Mouse (Mus musculus) hindbrain, embryonic 12.5 days (tissue): ENCODE measurements around the gene Ppara. TPM values are rescaled to one million over a fixed set of nuclear protein-coding genes. Genes with fewer than 3 reads are reported as not detected.
A peak's percentile ranks its signal among the peaks of the same experiment; 100 is the strongest.

Experiments used
- ATAC-seq: fragments of 200-750 bp; cut with Nextera tagmentation; 2 replicates; pipeline ENCODE4 v1.8.0; 2017; ENCODE audit warnings: moderate TSS enrichment; ENCODE audit not compliant: low FRiP score
- H3K27ac ChIP-seq: fragments of 300-500 bp; sonication (generic); 2 replicates; pipeline ENCODE4 v1.5.1; 2016; ENCODE audit warnings: mild to moderate bottlenecking
- H3K27me3 ChIP-seq: fragments of 300-500 bp; sonication (generic); 2 replicates; pipeline ENCODE4 v1.6.1; 2016; ENCODE audit warnings: mild to moderate bottlenecking
- H3K36me3 ChIP-seq: fragments of 300-500 bp; sonication (generic); 2 replicates; pipeline ENCODE4 v1.6.1; 2016; ENCODE audit warnings: mild to moderate bottlenecking
- H3K4me1 ChIP-seq: fragments of 300-500 bp; sonication (generic); 2 replicates; pipeline ENCODE4 v1.6.1; 2016
- H3K4me2 ChIP-seq: fragments of 300-500 bp; sonication (generic); replicated peaks from 2 replicates; pipeline ENCODE4 v1.6.1; 2016; ENCODE audit warnings: mild to moderate bottlenecking
- H3K4me3 ChIP-seq: fragments of 300-500 bp; sonication (generic); 2 replicates; pipeline ENCODE4 v1.5.1; 2016; ENCODE audit warnings: mild to moderate bottlenecking
- H3K9ac ChIP-seq: fragments of 300-500 bp; sonication (generic); 2 replicates; pipeline ENCODE4 v1.6.1; 2016; ENCODE audit warnings: mild to moderate bottlenecking, moderate library complexity
- H3K9me3 ChIP-seq: fragments of 300-500 bp; sonication (generic); replicated peaks from 2 replicates; pipeline ENCODE4 v1.6.1; 2016; ENCODE audit warnings: mild to moderate bottlenecking
- WGBS: fragments of 180-500 bp; shearing (Covaris S2); methylation state at CpG from one replicate; pipeline ENCODE4 v1.1.7; 2016; 5-methylcytosine and 5-hydroxymethylcytosine counted together
- polyA plus RNA-seq: library from polyadenylated mRNA; unstranded; fragments of >200 nt; fragmentation: Nextera tagmentation; extraction: Ambion mirVana; gene quantifications from 2 replicates; pipeline ENCODE4 v1.2.1, GENCODE M21; 2016

The Ppara gene
- polyA plus RNA-seq, 1 experiment from 2014 or later = 1.0 TPM

DNA sequence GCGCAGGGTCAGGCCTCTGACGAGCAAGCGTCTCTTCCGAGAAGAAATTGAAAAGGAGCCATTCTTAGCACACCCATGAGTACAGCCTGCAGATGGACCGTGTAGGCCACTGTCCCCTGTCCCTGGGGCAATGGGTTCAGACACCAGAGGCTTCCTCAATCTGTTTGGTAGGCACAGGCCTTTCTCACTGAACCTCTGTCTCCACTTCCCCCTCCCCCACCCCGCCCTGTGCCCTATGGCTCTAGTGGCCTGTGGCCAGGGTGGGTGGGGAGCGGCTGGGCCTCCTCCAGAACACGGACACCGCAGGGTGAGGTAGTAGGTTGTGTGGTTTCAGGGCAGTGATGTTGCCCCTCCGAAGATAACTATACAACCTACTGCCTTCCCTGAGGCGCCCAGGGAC lies 27.8 kb upstream of the Ppara start:
- Histone ChIP-seq H3K36me3 (peaks cover 50% of the 10 kb centered on the region), H3K4me3 (no peak overlapping the region), H3K27ac (0 out of 2 replicates have a peak overlapping the region, but pooled peaks have one; percentile 17), H3K27me3 (peaks cover 13% of the 10 kb centered on the region), H3K9me3 (no peaks in the 10 kb centered on the region), H3K4me1 (peaks cover 21% of the 10 kb centered on the region), H3K9ac (no peak overlapping the region), H3K4me2 (no peak overlapping the region)
- 95% methylated on average over 11 of the region's 11 CpGs for WGBS
- no peak for ATAC-seq

DNA sequence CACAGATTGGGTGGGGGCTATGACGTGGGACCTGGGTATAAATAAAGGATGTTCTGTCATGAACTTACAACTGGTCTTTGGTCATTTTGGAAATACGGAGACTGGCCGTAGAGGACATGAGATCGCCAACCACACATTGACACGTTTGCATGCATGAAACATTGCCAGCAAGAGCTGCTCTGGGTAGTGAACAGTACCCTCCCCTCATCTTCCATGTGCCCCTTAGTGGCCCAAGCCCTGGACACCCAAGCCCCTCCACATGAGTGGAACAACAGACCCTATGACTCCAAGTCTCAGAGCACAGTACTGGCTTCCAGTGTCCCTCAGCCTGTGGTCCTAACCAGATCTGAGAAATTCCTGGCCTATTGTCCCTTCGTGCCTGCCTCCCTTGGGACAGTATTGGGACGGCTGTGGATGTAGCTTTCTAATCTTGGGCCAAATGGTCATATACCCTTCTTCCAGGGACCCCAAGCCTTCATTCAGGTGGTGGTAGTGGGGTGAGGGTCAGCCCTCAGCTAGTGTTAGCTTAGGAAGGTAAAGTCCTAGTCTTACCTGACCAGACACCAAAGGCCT lies 27.2 kb upstream of the Ppara start:
- no peak overlapping the region for H3K4me3 ChIP-seq
- WGBS = 85% methylated on average over 7 of the region's 7 CpGs
- H3K4me1 ChIP-seq = peaks cover 16% of the 10 kb centered on the region
- H3K36me3 ChIP-seq = peaks cover 45% of the 10 kb centered on the region
- ATAC-seq = no peak
- no peak overlapping the region for H3K9ac ChIP-seq
- H3K27me3 ChIP-seq = peaks cover 16% of the 10 kb centered on the region
- H3K4me2 ChIP-seq = no peak overlapping the region
- 0 out of 2 replicates have a peak overlapping the region, but pooled peaks have one; percentile 17 for H3K27ac ChIP-seq
- no peaks in the 10 kb centered on the region for H3K9me3 ChIP-seq

DNA sequence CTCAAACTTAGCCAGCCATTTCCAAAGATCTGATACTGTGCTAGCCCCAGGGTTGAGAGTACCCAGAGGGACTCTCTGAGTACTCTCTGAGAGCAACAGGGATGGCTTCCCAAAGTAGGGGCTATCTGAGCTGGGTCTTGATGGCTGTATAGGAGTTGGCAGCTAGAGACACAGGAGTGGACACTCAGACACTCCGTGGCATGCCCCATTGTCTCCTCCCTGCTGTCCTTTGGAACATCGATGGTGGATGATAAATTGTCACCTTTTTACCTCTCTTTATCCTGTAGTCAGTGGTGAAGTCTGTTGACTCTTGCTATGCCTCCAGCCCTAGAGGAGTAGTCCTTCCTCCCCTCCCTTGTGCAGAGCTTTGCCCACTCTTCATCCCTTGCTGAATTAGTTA lies 26.6 kb upstream of the Ppara start:
- Histone ChIP-seq H3K9ac (no peak overlapping the region), H3K4me3 (no peak overlapping the region), H3K4me2 (no peak overlapping the region), H3K9me3 (no peaks in the 10 kb centered on the region), H3K4me1 (peaks cover 11% of the 10 kb centered on the region), H3K27ac (peak overlapping the region; percentile 31; the same call in 1 of the 2 replicates), H3K27me3 (peaks cover 16% of the 10 kb centered on the region), H3K36me3 (peaks cover 40% of the 10 kb centered on the region)
- WGBS = 84% methylated on average over 2 of the region's 2 CpGs
- no peak for ATAC-seq

DNA sequence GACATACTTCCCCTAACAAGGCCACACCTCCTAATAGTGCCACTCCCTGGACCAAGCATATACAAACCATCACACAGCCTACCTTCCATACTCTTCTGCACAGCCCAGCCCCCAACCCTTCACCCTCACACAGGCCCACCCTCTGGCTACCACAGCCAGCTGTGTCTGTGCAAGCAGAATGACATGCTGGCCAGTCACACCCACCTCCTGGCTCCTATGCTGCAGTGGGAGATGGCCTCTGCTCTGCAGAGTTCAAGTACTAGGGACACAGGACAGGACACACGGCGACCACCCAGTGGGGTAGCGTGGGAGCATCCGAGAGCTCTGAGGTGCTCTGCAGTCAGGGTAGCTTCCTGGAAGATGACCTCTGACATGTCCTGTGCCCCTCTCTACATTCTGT lies 25.9 kb upstream of the Ppara start:
- Histone ChIP-seq H3K36me3 (peaks cover 34% of the 10 kb centered on the region), H3K9me3 (0 out of 2 replicates have a peak, but pooled peaks cover 3% of the 10 kb centered on the region), H3K27me3 (peaks cover 16% of the 10 kb centered on the region), H3K9ac (no peak overlapping the region), H3K4me1 (peaks cover 9% of the 10 kb centered on the region), H3K27ac (no peak overlapping the region), H3K4me2 (no peak overlapping the region), H3K4me3 (no peak overlapping the region)
- peak; percentile 18; the same call in 1 of the 2 replicates for ATAC-seq
- WGBS = 91% methylated on average over 4 of the region's 4 CpGs

DNA sequence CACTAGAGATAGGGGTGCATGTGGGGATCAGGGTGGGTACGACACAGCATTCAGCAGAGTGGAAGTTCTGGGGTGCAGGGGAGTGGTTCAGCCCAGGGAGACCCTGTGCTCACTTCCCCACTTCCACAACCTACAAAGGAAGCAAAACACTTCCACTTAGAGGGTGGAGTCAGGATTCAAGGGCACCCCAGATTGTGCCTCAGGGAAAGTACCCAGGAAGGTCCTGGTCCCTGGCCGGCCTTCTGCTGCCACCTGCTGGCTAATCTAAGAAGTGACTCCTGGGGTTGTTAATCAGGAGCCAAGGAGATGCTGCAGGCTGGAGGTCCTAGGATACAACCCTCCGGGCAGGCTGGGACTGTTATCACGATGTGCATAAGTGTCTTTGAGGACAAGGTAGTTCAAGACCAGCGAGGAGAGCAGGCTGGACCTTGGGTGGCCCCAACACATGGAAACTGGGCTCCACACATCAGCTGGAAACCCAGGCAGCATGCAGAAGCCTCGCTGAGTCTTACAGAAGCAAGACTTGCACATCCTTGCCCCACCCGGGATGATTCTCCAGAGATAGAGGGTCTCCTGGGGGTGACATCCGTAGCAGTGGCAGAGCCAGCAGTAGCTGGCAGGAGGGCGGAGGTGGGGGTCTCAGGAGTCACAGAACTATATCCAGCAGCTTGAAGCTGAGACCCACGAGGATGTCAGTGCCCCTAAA lies 25.4 kb upstream of the Ppara start:
- 42% methylated on average over 10 of the region's 10 CpGs for WGBS
- Histone ChIP-seq H3K4me1 (peaks cover 9% of the 10 kb centered on the region), H3K4me2 (no peak overlapping the region), H3K9ac (no peak overlapping the region), H3K27ac (no peak overlapping the region), H3K36me3 (peaks cover 28% of the 10 kb centered on the region), H3K9me3 (0 out of 2 replicates have a peak, but pooled peaks cover 4% of the 10 kb centered on the region), H3K27me3 (peaks cover 16% of the 10 kb centered on the region), H3K4me3 (no peak overlapping the region)
- peak; percentile 27; the same call in 1 of the 2 replicates for ATAC-seq

DNA sequence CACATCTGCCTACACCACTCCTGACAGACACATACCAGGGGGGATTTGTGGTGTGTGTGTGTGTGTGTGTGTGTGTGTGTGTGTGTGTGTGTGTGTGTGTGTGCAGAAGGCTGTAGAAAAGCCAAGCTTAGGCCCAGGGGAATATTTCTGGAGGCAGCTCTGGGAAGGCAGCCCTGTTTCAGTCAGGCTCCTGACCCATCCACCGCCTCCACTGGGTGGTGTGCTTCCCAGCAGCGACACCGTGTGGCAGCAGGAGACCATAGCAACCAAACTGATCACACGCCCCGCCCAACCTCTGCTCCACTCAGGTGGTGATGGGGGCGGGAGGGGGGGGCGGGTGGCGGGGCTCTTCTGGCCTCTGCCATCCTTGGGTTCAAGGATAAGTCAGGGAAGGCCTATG lies 24.6 kb upstream of the Ppara start:
- no peak overlapping the region for H3K4me3 ChIP-seq
- peaks cover 21% of the 10 kb centered on the region for H3K36me3 ChIP-seq
- H3K4me1 ChIP-seq = peaks cover 9% of the 10 kb centered on the region
- peak; percentile 42; the same call in 1 of the 2 replicates for ATAC-seq
- H3K27ac ChIP-seq = no peak overlapping the region
- peaks cover 18% of the 10 kb centered on the region for H3K27me3 ChIP-seq
- no peak overlapping the region for H3K4me2 ChIP-seq
- H3K9ac ChIP-seq = no peak overlapping the region
- 0% methylated on average over 6 of the region's 8 CpGs for WGBS
- H3K9me3 ChIP-seq = 0 out of 2 replicates have a peak, but pooled peaks cover 4% of the 10 kb centered on the region

DNA sequence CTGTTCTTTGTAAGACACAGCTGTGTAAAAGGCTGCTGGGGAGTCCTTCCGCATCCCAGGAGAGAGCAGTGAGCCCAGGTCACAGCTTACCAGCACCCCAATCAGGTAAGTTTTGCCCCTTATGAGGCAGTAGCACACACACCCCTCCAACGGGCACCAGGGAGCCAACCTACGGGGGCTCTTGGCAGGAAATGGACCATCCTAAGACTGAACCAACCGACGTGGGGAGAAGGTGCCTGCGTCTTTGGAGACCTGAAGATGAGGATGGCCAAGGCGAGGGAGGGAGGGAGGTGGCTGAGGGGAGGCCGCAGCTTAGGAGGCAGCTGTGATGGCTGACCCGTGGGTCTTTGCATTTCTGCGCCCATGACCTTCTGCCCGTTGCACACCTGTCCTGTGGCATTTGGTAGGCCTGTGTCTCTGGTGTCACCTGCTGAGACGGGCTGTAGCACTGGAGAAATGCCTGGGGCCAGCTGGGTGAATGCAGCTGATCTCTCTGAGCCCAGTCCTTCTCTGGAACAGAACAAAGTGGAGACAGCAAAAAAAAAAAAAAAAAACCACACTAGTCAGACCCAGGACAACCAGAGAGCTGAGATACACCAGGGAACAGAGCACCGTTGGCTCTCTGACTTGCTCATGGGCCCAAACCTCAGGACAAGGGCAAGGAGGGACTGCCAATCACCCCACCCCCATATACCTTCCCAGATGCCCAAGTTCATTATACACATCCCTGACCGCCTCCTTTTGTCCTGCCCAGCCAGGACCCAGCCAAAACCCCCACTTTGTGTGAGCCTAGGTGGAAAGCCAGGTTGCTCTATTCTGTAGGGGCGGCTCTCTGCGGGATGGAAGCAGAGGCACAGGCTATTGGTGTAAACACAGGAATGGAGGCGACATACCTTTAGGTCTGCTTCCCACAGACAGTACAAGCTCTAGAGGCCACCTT lies 23.9 kb upstream of the Ppara start:
- no peak overlapping the region for H3K27ac ChIP-seq
- 77% methylated on average over 17 of the region's 17 CpGs for WGBS
- H3K9me3 ChIP-seq = 0 out of 2 replicates have a peak, but pooled peaks cover 4% of the 10 kb centered on the region
- H3K36me3 ChIP-seq = peaks cover 14% of the 10 kb centered on the region
- H3K27me3 ChIP-seq = peaks cover 18% of the 10 kb centered on the region
- H3K4me3 ChIP-seq = no peak overlapping the region
- H3K4me2 ChIP-seq = no peak overlapping the region
- ATAC-seq = no peak
- H3K4me1 ChIP-seq = peaks cover 8% of the 10 kb centered on the region
- no peak overlapping the region for H3K9ac ChIP-seq

DNA sequence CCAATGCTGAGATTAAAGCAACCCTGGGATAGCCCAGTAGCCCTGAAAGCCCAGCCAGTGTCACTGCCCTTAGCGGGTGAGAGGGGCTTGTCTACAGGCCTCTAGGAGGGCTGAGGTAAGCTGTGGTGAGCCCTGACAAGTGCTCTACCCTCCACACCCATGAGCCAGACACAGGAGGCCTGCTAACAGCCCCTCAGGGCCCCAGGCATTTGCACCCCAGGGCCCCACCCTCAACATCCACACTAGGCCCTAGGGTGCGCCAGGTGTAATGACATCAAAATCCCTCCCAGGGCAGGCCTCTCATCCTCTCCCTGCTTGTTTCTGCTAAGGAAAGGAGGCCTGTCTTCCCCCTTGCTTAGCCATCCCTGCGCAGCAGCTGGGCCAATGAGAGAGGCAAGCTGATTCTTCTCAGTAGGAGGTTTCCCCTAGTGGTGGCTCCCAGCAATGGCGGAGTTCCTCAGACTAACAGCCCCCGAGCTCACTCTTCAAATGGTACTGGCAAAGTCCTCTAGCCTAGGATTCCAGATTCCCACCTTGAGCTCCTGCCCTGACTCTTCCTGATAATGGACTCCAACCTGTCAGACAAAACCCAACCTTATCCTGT lies 22.1 kb upstream of the Ppara start:
- H3K4me1 ChIP-seq = peaks cover 5% of the 10 kb centered on the region
- H3K4me2 ChIP-seq = no peak overlapping the region
- H3K9ac ChIP-seq = no peak overlapping the region
- no peak overlapping the region for H3K4me3 ChIP-seq
- no peak overlapping the region for H3K27ac ChIP-seq
- no peak for ATAC-seq
- H3K27me3 ChIP-seq = peaks cover 21% of the 10 kb centered on the region
- H3K36me3 ChIP-seq = no peaks in the 10 kb centered on the region
- 41% methylated on average over 5 of the region's 5 CpGs for WGBS
- 0 out of 2 replicates have a peak, but pooled peaks cover 4% of the 10 kb centered on the region for H3K9me3 ChIP-seq

DNA sequence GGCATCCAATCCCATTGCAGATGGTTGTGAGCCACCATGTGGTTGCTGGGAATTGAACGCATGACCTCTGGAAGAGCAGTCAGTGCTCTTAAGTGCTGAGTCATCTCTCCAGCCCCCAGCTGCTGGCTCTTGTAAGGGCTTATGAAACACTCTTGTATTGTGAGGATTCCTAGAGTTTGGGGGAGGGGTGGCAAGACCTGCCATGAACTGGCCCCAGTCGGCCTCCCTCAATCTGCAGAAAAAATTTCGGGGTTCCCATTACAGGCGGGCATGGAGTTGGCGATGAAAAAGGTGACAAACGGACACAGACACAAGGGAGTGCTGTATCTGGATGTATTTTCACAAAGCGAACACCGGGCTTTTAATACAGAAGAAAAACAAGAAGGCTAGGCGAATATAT lies 21.4 kb upstream of the Ppara start:
- ATAC-seq = no peak
- Histone ChIP-seq H3K4me3 (no peak overlapping the region), H3K27ac (no peak overlapping the region), H3K4me1 (peaks cover 5% of the 10 kb centered on the region), H3K4me2 (no peak overlapping the region), H3K36me3 (no peaks in the 10 kb centered on the region), H3K9me3 (0 out of 2 replicates have a peak, but pooled peaks cover 4% of the 10 kb centered on the region), H3K9ac (no peak overlapping the region), H3K27me3 (peaks cover 27% of the 10 kb centered on the region)
- WGBS = 93% methylated on average over 9 of the region's 9 CpGs

DNA sequence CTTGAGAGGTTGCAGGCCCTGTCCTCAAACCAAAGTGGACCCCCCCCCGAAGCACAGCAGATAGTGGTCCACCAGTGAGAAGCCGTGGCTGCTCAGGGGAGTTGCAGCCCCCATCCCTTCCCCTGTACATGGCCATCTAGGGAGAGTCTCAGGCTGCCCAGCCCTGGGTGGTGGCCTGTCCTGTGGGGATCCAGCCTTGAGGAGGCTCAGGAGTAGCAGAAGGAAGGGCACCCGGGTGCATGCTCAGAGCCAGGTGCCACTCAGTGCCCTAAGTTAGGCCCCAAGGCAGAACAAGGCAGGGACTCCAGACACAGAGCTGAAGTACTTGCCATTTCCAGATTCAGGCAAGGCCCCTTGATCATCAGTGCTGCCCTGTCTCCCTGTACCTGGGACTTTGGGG lies 19.7 kb upstream of the Ppara start:
- no peak for ATAC-seq

DNA sequence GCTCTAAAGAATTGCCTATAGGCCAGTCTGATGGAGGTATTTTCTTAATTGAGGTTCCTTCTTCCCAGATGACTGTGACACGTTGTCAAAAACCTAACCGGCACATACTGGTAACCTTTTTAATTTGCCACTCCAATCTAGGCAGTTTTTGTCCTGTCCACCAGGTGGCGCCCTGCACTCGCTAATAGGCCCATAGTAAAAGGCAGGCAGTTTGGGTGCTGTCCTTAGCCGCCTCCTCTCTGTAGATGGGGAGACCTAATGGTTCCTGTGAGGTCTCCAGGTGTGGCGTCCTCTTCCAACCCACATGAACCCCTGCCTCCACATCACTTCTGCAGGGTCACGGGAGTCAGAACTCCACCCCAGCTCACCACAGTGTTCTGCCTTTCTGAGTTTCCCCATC lies 18.7 kb upstream of the Ppara start:
- Histone ChIP-seq H3K4me3 (no peak overlapping the region), H3K27ac (no peak overlapping the region), H3K9me3 (0 out of 2 replicates have a peak, but pooled peaks cover 4% of the 10 kb centered on the region), H3K36me3 (no peaks in the 10 kb centered on the region), H3K4me1 (no peaks in the 10 kb centered on the region), H3K4me2 (no peak overlapping the region), H3K27me3 (peaks cover 28% of the 10 kb centered on the region), H3K9ac (no peak overlapping the region)
- ATAC-seq = no peak
- WGBS = 17% methylated on average over 7 of the region's 7 CpGs

More for the DNA sequence above, 19.7 kb upstream of the Ppara start:
- H3K27ac ChIP-seq = no peak overlapping the region
- H3K4me1 ChIP-seq = peaks cover under 1% of the 10 kb centered on the region; the same call in 1 of the 2 replicates
- no peak overlapping the region for H3K4me2 ChIP-seq
- no peak overlapping the region for H3K9ac ChIP-seq
- no peak overlapping the region for H3K4me3 ChIP-seq
- peaks cover 30% of the 10 kb centered on the region for H3K27me3 ChIP-seq
- no peaks in the 10 kb centered on the region for H3K36me3 ChIP-seq
- 78% methylated on average over 3 of the region's 3 CpGs for WGBS
- H3K9me3 ChIP-seq = 0 out of 2 replicates have a peak, but pooled peaks cover 4% of the 10 kb centered on the region
